Mouse (Mus musculus): ENCODE results near the gene Ms4a4c. TPM values are rescaled to one million over a fixed set of nuclear protein-coding genes. Genes with fewer than 3 reads are reported as not detected.

Gene Ms4a4c
- total RNA-seq (2023), result 20.8 TPM

GRCm38 (mm10) chr19:11404527-11404926 lies at the start of gene Ms4a4c:
TSS of gene Ms4a4c (plus strand) at chr19:11404770.

GRCm38 (mm10) chr19:11375273-11375672 lies 29.3 kb upstream of the Ms4a4c start, which contains the start of gene Ms4a4a:
TSS of gene Ms4a4a (plus strand) at chr19:11375523.

GRCm38 (mm10) chr19:11443338-11443737 lies 38.8 kb downstream of the Ms4a4c start, which contains the start of gene Ms4a4b:
TSS of gene Ms4a4b (plus strand) at chr19:11443553.

GRCm38 (mm10) chr19:11469215-11469614 lies 64.6 kb downstream of the Ms4a4c start, which contains the start of gene Ms4a6c:
TSS of gene Ms4a6c (plus strand) at chr19:11469366.

Other genes with a start within 250 kb of the Ms4a4c start
- not detected for gene 1700025F22Rik, start 239.4 kb upstream of the Ms4a4c start, total RNA-seq (2023)
- gene Ms4a13, start 208.0 kb upstream of the Ms4a4c start, total RNA-seq (2023), result not detected
- not detected for gene Ms4a12, start 172.3 kb upstream of the Ms4a4c start, total RNA-seq (2023)
- 47.9 TPM for gene Ms4a1, start 138.5 kb upstream of the Ms4a4c start, total RNA-seq (2023)
- gene Ms4a5, start 120.9 kb upstream of the Ms4a4c start, total RNA-seq (2023), result not detected
- 0.15 TPM for gene Ms4a14, start 90.3 kb upstream of the Ms4a4c start, total RNA-seq (2023)
- not detected for gene Ms4a7, start 68.6 kb upstream of the Ms4a4c start, total RNA-seq (2023)
- 0.97 TPM for gene Ms4a4a, start 29.2 kb upstream of the Ms4a4c start, total RNA-seq (2023)
- gene Ms4a4b, start 38.8 kb downstream of the Ms4a4c start, total RNA-seq (2023), result 734 TPM
- gene Ms4a6c, start 64.6 kb downstream of the Ms4a4c start, total RNA-seq (2023), result 37.5 TPM
- gene Gm8369, start 81.2 kb downstream of the Ms4a4c start, total RNA-seq (2023), result 436 TPM
- gene Ms4a6b, start 111.7 kb downstream of the Ms4a4c start, total RNA-seq (2023), result 599 TPM
- gene Ms4a4d, start 132.0 kb downstream of the Ms4a4c start, total RNA-seq (2023), result 0.76 TPM
- 5.1 TPM for gene Ms4a6d, start 200.1 kb downstream of the Ms4a4c start, total RNA-seq (2023)
- not detected for gene Ms4a2, start 218.9 kb downstream of the Ms4a4c start, total RNA-seq (2023)
- not detected for gene Ms4a3, start 236.1 kb downstream of the Ms4a4c start, total RNA-seq (2023)

Data from CD4-positive naive resting alpha-beta T cell, adult 76 days (primary cell).